Mouse (Mus musculus) kidney, adult 11 months (tissue): ENCODE results near the gene Lbhd1.
"Not testable (repeated sequence)": the region's sequence is repeated elsewhere in the genome, so short reads cannot be mapped to it uniquely, and the experiment has no call there.

Experiments used
- DNase-seq: peaks from one replicate; pipeline ENCODE4 v3.0.0; 2022

The Lbhd1 gene

DNA sequence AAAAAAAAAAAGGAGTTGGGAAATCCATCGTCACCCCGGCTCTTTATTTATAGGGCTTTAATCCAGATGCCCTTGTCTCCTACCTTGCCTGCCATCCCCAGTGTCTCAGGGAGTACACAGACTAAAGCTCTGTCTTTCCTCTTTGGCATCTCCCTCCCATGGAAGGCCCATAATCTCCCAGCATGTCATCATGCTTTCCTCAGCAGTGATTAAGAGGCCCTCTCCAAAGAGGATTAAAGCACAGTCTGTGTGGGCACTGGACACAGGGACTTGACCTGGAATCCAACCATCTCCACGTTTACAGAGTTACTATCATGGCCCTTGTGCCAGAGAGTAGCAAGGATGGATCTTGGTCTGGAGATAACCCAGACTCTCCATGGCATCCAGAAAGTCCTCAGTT lies at the start of gene Lbhd1, which contains the start of gene Gm49403:
Lbhd1 (plus strand) TSS at position 117 of the 400 bp plus-strand sequence.
Gm49403 (plus strand) TSS at position 315 of the 400 bp plus-strand sequence.
- no peak for DNase-seq

DNA sequence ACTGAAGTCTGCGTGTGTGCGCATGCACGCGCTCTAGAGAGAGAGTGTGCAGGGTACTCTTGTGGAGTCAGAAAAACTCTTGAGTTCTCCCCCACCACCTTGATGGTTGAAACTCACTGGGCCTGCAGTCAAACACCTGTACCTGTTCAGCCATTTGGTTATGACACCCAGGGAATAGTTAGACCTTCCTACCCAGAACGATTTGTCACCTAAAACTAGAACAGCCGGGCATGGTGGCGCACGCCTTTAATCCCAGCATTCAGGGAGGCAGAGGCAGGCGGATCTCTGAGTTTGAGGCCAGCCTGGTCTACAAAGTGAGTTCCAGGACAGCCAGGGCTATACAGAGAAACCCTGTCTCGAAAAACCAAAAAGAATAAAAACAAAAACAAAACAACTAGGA lies 47.2 kb upstream of the Lbhd1 start:
- DNase-seq, result not testable (repeated sequence)

DNA sequence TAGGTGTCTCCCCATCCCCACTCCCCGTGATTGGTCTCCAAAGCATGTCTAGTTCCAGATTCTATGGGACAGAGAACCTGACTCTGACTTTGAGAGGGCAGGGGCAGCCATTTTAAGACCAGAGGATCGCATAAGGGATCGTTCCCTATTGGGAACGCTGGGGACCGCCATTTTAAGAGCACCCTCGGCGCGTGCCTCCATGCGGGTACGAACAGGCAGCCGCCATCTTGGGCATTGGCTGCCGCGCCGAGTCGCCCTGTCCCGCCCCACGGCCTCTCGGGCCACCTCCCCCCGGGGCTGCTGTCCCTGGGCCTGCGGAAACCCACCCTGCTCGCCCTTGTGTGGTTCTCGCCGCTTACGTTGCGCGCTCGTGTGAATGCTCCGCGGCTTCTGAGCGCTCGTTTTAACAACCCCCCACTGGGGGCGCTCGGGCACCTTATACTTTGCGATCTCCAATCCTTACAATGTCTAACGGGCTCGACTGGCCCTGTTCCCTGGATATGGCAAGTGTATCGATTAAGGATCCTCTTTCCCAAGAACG lies 46.2 kb upstream of the Lbhd1 start, which contains the start of gene Bscl2:
Bscl2 (plus strand) TSS at position 217 of the 541 bp plus-strand sequence.
- peak; percentile 88 for DNase-seq

DNA sequence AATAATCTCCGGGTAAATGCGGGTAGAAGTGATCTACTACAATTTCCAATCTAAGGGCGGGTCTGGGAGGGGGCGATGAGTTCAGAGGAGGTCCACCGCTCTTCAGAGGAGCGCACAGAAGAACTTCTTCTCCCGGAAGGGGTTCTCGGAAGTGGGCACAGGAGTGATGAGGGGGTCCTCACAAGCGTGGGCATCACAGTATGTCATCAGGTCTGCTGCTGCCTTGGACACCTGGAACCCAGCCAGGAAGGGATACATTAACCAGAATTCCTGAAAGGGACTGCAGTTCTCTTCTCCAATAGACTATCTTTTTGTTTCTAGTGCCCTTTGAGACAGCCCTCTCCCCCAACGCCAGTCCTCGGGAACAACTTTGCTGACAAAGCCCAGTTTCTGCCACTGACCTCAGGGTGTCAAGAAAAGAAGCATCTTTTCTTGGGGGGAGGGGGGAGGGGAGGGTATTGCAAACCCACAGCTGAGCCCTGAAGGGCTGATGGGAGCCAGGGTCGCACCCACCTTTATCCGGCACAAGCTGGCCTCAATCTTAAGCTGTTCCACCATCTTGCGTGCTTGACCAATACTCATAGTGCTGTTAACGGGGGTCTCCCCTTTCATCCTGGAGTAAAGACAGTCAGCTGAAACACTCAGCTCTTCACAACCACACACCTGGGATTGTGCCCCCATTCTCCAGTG lies 45.3 kb upstream of the Lbhd1 start:
- peak; percentile 68 for DNase-seq

DNA sequence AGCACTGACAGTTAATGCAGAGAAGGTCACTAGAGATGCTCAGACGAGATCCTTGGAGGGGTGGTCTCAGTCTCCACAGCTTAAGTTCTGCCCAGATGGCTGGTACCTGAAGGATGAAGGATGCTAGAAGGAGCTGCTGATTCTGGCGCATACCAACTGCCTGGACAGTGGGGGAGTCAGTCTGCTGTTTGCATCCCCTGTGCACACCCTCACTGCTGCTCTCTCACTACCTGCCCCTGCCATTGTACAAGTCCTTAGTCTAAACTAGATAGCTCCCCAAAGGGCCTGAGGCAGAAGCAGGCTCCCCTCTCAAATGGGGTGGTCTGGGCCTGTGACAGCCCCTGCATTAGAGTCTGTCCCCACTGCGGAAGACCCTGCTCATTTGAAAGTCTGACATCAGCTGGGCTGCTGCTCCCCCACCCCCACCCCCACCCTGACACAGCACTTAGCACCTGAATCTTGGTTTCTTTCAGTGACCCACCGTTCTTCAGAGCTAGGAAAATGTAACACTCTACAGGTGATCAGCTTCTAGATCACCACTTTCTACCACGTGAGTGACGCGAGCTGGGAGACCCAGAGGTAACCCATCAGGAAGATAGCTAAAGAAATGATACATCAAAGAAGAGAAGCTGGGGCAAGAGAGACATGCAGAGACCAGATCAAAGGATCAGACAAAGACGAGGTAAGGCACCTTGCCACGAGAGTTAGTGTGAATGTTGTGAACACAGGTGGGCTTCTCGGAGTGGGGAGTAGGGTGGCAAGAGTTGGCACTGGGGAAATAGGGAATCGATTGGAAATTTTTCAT lies 44.2 kb upstream of the Lbhd1 start, which contains the start of gene Gng3:
Gng3 (minus strand) TSS at position 92 of the 805 bp plus-strand sequence.
- no peak for DNase-seq

DNA sequence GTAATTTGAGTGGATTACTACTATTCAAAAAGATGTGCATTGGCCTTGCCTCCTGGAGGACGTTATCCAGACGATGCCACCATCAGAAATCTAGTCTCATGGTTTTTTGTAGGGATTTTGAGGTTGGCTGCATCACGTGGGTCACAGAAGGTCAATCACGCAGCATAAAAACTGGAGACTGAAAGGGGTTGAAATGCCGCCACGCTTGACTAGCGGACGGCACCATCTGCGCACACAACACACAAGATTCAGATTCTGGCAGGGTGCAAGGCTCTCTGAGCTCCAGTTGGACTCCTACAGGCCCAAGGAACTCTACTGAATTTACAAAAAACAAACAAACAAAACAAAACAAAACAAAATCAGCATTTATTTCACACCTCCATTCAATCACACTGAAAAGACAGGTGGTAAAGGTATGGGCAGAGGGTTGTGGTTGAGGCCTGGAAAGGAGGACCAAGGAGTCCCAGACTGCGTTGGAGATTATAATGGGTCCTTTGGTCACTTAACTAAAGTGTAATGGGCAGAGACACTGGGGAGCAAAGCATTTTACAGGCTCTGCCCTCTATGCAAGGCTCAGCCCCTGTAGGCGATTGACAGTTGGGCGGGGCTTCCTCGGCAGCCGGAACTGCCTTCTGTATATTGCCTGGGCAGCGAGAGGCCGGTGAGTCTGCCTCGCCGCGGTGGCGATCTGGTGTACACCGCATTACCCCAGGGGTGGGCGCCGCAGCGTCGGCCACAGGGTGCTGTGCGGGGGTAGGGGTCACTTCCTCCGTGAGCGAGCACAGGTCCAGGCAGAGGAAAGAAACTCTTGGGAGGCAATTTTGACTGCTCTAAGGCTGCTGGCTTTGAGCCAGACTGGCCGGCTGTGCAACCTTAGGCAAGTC lies 43.4 kb upstream of the Lbhd1 start:
- DNase-seq, result peak; percentile 85

DNA sequence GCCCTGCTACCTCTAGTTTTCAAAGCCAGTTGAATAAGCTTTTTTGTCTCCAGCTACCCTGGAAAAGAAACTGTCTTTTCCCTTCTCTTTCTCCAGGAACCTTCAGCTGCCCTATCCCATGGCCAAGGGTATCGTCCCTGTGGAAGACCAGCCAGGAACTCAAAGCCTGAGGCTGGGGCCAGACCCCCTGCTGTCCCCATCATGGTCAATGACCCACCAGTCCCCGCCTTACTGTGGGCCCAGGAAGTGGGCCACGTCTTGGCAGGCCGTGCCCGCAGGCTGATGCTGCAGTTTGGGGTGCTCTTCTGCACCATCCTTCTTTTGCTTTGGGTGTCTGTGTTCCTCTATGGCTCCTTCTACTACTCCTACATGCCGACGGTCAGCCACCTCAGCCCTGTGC lies 42.5 kb upstream of the Lbhd1 start:
- DNase-seq, result no peak

DNA sequence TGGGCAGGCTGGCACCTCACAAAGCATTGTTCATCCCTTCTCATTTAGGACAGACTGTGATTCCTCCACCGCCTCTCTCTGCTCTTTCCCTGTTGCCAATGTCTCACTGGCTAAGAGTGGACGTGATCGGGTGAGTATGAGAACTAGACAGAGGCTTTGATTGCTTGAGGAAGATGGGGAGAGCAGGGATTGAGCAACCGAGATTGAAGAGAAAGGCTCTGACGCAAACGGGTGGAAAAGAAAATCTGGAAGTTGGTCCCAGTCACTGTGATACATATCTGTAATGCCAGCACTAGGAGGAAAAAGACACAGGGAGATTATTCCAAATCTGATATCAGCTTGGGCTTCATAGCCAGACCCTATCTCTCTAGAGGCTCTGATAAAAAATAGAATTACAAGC lies 40.6 kb upstream of the Lbhd1 start:
- no peak for DNase-seq

DNA sequence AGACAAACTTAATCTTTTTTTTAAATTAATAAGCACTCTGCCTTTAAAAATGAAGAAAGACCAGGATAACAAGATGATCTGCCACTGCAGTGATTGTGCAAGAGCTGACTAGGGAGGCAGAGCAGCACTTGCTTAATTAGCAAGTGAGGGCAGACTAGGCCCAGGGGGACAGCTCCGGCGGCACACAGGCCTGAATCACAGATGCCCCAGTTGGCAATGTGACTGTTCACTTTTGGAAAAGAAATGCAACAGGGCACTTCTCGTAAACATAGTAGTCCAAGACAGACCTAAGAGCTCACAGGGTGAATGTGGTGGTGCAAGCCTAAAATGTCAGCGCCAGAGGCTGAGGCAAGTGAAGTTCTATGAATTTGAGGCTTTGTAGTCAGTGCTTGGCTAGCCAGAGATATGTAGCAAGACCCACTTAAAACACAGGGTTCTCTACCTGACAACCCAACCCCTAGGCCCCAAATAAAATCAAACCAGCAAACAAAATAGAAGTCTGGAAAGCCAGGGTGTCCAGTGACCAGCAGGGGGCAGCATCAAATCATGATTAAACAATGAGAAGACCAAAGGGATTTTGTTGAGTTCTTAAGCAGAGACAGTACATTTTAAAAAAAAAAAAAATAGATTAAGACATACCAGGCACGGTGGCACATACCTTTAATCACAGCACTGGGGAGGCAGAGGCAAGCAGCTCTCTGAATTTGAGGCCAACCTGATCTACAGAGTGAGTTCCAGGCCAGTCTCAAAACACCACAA lies 39.0 kb upstream of the Lbhd1 start:
- peak; percentile 44 for DNase-seq

DNA sequence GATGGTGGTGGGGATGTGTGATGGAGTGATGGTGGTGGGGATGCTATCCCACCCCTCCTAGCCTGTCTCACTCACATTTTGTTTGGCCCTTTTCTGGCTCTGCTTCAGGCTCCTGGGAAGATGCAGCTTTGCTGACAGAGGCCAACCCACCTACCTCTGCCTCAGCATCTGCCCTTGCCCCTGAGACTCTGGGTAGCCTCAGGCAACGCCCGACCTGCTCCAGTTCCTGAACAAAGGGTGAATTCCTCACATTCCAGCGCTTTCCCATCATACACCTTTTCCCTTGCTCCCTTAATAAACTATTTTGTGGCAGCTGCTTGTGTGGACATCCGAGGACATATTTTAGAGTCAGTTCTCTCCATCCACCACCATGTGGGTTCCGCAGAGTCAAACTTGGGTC lies 35.2 kb upstream of the Lbhd1 start:
- DNase-seq, result no peak

DNA sequence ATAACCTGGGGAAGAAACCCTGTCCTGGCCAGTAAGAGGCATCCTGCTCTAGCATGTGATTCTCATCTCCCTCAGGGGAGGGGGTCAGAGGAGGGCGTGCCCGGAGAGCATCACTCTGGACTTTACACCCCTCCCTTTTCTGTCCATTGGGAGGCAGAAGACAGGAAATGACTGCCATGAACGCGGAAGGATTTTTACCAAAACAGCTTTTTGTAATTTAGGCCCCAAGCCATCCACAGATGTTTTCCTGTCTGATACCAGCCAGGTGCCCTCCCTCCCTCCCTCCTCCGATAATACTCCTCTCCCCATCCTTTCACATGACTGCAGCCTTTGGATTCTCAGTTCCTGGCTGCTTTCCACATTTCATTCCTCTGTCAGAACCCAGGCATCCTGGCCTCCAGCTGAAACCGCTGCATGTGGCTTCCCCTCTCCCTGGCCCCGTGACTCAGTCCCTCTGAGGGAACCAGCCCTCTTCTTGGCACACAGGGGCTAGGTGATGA lies 33.1 kb upstream of the Lbhd1 start, which contains the start of gene Lrrn4cl:
Lrrn4cl (plus strand) TSS at position 367 of the 500 bp plus-strand sequence.
- no peak for DNase-seq

DNA sequence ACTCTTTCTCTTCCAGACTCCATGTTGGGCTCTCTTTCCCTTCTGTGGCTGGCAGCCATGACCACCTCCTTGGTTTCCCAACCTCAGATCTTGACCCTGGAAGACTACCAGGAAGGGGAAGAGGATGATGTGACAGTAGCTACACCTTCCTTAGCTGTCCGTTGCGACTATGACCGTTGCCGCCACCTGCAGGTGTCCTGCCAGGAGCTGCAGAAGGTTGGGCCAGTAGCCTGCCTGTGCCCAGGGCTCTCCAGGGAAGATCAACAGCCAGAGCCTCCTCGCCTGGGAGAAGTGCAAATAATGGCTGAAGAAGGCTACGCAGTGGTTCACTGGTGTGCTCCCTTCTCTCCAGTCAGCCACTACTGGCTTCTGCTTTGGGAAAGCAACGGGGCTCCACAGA lies 31.9 kb upstream of the Lbhd1 start:
- DNase-seq, result no peak

DNA sequence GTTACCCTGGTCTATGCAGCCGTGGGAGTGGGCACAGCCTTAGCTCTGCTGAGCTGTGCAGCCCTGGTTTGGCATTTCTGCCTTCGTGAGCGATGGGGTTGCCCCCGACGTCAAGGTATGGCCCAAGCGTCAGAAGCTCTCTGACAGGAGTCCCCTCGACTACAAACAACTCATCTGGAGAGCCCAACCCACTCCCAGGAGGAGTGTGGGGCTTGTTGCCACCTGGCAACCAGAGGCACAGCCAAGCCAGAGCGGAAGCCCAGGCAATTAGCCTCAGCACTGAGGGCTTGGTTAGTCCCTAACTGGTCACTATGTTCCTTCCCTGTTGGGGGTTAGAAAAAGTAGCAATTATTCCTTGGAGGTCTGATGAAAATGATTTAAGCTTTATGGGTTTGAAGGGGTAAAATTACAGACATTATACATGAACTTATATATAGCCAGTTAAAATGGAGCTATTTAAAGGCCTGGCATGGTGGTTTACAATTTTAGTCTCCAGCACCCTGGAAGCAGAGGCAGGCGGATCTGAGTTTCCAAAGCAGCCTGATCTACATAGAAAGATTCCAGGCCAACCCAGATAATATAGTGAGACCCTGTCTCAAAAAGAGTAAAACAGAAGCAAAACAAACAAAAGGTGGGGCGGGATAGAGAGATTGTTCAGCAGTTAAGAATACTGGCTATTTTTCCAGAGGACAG lies 31.1 kb upstream of the Lbhd1 start:
- DNase-seq, result no peak

DNA sequence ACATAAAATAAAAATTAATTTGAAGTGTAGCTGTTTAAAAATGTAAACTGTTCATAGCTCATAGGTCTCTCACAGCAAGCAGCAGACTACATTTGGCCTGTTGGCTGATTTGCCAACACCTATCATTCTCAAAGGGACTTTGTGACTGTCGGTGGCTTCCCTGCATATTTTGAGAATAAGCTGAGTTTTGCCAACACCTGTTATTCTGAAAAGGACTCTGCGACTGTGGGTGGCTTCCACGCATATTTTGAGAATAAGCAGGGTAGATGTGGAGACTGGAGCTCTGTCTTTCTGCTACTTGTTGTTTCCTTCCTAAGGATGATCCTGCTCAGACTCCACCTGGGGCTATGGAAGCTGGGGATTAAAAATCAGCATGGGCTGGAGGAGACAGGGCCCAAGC lies 30.4 kb upstream of the Lbhd1 start:
- no peak for DNase-seq

DNA sequence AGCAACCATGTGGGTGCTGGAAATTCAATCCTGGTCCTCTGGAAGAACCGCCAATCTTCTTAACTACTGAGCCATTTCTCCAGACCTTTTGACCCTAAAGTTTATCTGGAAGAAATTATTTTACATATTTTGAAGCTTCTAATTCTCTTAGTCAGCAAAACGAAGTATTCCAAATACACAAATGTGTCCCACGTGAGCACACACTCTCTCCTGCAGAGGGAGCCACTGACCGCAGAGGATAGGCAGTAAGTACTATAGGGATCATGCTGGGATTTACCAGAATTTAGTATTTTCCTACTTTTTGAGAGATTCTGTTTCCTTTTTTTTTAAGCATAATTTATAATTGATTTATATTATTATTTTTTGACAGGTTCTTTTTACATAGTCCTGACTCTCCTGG lies 25.8 kb upstream of the Lbhd1 start:
- DNase-seq, result peak; percentile 45

DNA sequence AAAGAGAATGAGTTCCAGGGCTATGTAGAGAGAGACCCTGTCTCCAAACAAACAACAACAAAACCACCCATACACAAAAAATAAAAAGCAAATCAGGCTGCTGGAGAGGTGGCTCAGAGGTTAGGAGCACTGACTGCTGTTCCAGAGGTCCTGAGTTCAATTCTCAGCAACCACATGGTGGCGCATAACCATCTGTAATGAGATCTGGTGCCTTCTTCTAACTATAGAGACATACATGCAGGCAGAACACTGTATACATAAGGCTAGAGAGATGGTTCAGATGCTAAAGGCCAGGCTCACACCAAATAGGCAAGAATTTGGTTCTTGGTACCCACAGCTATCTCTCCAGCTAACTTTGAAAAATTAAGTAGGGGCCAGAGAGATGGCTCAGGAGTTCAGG lies 24.5 kb upstream of the Lbhd1 start:
- DNase-seq, result no peak

DNA sequence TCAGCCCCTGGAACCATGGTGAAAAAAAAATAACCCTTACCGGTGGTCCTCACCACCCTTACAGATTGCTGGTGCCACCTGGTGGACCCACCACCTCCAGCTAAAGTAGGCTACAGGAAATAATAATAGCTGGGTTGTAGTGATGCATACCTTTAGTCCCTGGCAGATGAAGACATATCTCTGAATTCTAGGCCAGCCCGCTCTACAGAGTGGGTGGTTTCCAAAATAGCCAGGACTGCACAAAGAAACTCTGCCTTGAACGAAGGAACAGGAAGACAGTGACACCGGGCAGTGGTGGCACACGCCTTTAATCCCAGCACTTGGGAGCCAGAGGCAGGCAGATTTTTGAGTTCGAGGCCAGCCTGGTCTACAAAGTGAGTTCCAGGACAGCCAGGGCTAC lies 19.3 kb upstream of the Lbhd1 start:
- DNase-seq, result no peak

DNA sequence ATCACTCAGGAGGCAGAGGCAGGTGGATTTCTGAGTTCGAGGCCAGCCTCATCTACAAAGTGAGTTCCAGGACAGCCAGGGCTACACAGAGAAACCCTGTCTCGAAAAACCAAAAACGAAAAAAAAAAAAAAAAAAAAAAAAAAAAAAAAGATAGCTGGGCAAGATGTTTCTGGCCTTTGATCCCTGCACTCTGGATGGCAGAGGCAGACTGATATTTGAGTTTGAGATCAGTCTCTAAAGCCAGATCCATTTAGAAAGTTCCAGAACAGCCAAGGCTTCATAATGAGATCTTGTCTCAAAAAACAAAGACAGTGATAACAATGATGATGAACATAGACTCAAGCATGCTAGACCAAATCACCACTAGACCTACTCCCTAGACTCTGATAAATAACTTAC lies 13.2 kb upstream of the Lbhd1 start:
- not testable (repeated sequence) for DNase-seq

DNA sequence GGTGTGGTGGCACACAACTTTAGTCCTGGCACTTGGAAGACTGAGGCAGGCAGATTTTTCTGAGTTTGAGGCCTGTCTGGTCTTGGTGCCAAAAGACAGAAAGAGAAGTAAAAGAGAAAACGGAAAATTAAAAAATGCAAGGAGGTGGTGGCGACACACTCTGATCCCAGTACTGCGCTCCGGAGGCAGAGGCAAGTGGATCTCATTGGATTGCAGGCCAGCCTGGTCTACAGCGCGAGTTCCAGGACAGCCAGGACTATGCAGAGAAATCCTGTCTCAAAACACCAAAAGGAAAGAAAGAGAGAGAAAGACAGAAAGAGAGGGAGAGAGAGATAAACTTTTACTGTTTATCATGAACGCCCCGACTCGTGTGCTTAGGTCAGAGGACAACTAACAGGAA lies 12.7 kb upstream of the Lbhd1 start:
- DNase-seq, result no peak

DNA sequence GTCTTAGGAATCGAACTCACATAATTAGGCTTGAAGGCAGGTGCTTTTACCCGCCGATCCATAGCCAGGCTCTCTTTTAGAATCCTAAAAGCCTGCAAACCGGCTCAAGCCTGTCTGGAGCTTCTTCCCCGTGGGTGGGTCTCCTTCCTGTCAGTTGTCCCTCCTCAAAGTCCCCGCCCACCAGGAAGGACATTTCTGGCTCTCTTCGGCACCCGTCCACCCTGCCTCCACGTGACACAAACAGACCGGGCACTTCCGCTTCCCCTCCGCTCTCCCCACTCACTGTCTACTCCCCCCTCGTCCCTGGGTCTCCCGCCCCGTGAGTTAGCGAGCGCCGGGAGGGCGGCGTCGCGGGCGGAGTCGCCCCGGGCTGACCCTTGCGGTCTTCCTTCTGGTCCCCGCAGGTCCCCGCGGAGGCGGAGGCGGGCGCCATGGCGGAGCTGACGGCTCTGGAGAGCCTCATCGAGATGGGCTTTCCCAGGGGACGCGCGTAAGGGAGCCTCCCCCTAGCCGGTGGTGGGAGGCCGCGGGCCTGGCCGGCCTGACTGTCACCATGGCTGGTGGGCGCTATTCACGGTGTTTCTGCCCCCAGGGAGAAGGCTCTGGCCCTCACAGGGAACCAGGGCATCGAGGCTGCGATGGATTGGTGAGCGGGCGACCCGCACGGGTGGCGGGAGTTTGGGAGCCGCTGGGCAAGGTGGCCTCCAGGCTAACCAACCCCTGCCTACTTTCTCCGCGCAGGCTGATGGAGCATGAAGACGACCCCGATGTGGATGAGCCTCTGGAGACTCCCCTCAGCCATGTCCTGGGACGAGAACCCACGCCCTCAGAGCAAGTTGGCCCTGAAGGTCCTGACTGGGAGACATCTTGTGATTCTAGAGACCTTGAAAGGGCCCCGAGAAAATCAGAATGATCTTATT lies 12.0 kb upstream of the Lbhd1 start, which contains the start of gene Ubxn1:
Ubxn1 (plus strand) TSS at position 230 of the 920 bp plus-strand sequence.
- DNase-seq, result peak; percentile 98
